Comparison of ENCODE assay signal across 7 mouse cellular contexts in genomic region chr3:81036554-81037311, GRCm38 (mm10). TPM values are rescaled to one million over a fixed set of nuclear protein-coding genes. Genes with fewer than 3 reads are reported as not detected.
A peak's percentile ranks its signal among the peaks of the same experiment; 100 is the strongest.
DNase-seq lines count a peak whose midpoint lies in the region; ATAC-seq lines count a peak whose summit lies in the region.

No protein-coding gene starts in this region.

- peak overlapping the region; percentile 86 for H3K9ac ChIP-seq in limb, embryonic 12.5 days (replicated peaks)
- H3K9ac ChIP-seq in midbrain, embryonic 14.5 days (replicated peaks; ENCODE audit: low read length) = peak overlapping the region; percentile 68

- peak; percentile 79 for DNase-seq in adrenal gland, postnatal 14 days
- peak; percentile 81 for DNase-seq in embryo, embryonic 11 days
- peak; percentile 96 for DNase-seq in heart, adult 11 months
- peak; percentile 84 for DNase-seq in kidney, adult 18-20 months
- DNase-seq in midbrain, embryonic 14.5 days = peak; percentile 78
- peak; percentile 41 for DNase-seq in splenic B cell, adult 2 months (ENCODE audit: low read depth, low spot score)

- WGBS in limb, embryonic 12.5 days = under 1% methylated on average over 50 of the region's 68 CpGs
- WGBS in midbrain, embryonic 14.5 days = under 1% methylated on average over 64 of the region's 68 CpGs

- ATAC-seq in limb, embryonic 12.5 days (ENCODE audit: insufficient number of reproducible peaks, insufficient read depth, low FRiP score, low TSS enrichment, low read depth) = peak; percentile 89
- ATAC-seq in midbrain, embryonic 14.5 days (ENCODE audit: low FRiP score, low TSS enrichment) = peak; percentile 90

- H3K27me3 ChIP-seq in limb, embryonic 12.5 days = no peaks in the 10 kb centered on the region
- H3K27me3 ChIP-seq in midbrain, embryonic 14.5 days (ENCODE audit: control insufficient read depth, insufficient read depth, low read length) = no peaks in the 10 kb centered on the region
- no peaks in the 10 kb centered on the region for H3K27me3 ChIP-seq in splenic B cell, adult 2 months (ENCODE audit: control insufficient read depth, insufficient read depth, low read length, poor library complexity, severe bottlenecking)

- peak overlapping the region; percentile 67 for H3K4me2 ChIP-seq in limb, embryonic 12.5 days
- H3K4me2 ChIP-seq in midbrain, embryonic 14.5 days (ENCODE audit: low read length) = peak overlapping the region; percentile 96

- H3K4me1 ChIP-seq in limb, embryonic 12.5 days (replicated peaks) = peaks cover 46% of the 10 kb centered on the region
- H3K4me1 ChIP-seq in midbrain, embryonic 14.5 days (ENCODE audit: control insufficient read depth, insufficient read depth, low read length) = peaks cover 12% of the 10 kb centered on the region; the same call in 1 of the 2 replicates

- H3K4me3 ChIP-seq in limb, embryonic 12.5 days (replicated peaks) = peak overlapping the region; percentile 72
- H3K4me3 ChIP-seq in midbrain, embryonic 14.5 days (replicated peaks; ENCODE audit: low read depth, low read length) = peak overlapping the region; percentile 75

- no peaks in the 10 kb centered on the region for H3K36me3 ChIP-seq in limb, embryonic 12.5 days
- H3K36me3 ChIP-seq in midbrain, embryonic 14.5 days (ENCODE audit: control insufficient read depth, insufficient read depth, low read length) = no peaks in the 10 kb centered on the region
- no peaks in the 10 kb centered on the region for H3K36me3 ChIP-seq in splenic B cell, adult 2 months (ENCODE audit: control insufficient read depth, insufficient read depth, low read length, poor library complexity, severe bottlenecking)

- no peaks in the 10 kb centered on the region for H3K9me3 ChIP-seq in limb, embryonic 12.5 days
- no peaks in the 10 kb centered on the region for H3K9me3 ChIP-seq in midbrain, embryonic 14.5 days (ENCODE audit: control insufficient read depth, low read length)

- peak overlapping the region; percentile 96 for H3K27ac ChIP-seq in limb, embryonic 12.5 days
- peak overlapping the region; percentile 70 for H3K27ac ChIP-seq in midbrain, embryonic 14.5 days (replicated peaks; ENCODE audit: low read depth, low read length)

RNA-seq across cellular contexts. Expression of gene Pdgfc, which starts 0.5 kb away (rescaled TPM):
- total RNA-seq in adrenal gland, postnatal 14 days (2021) = 9.1 and 11.4 TPM in 2 replicates
- 59.2 and 60.1 TPM in 2 replicates for polyA plus RNA-seq in limb, embryonic 12.5 days (2016; fragmentation: Nextera tagmentation; extraction: Ambion mirVana)
- polyA plus RNA-seq in midbrain, embryonic 14.5 days (2014; fragmentation: Nextera tagmentation; extraction: Ambion mirVana) = 5.4 and 6.3 TPM in 2 replicates

Comparison
In these comparisons a context has a peak if more than half of its experiments do, and no peak if none do; other contexts are left out.
1. Peak in every context shown above with its lines: DNase-seq, ATAC-seq, H3K4me3 ChIP-seq and H3K27ac ChIP-seq.
2. DNase-seq: peak in every context shown above with its lines; median percentile 96 in heart, adult 11 months; 84 in kidney, adult 18-20 months; 81 in embryo, embryonic 11 days; 79 in adrenal gland, postnatal 14 days; 78 in midbrain, embryonic 14.5 days; 41 in splenic B cell, adult 2 months.